Mouse (Mus musculus) lung, postnatal 0 days (tissue): ENCODE results near the gene Atp1a4.

Experiments used
- CTCF ChIP-seq: IDR thresholded peaks from 2 replicates; pipeline ENCODE4 v1.5.1; 2016; ENCODE audit warnings: antibody characterized with exemption, mild to moderate bottlenecking
- EP300 ChIP-seq: IDR thresholded peaks from 2 replicates; pipeline ENCODE4 v1.6.1; 2016; ENCODE audit warnings: antibody characterized with exemption, mild to moderate bottlenecking, control low read depth

GRCm38 (mm10) chr1:172213771-172214170 is 44.4 kb downstream of the Atp1a4 start:
- TF ChIP-seq CTCF, result no peak
- no peak for TF ChIP-seq EP300
